Mouse (Mus musculus) lung, adult 2 months (tissue): ENCODE measurements around the gene Dnmt3l.

Experiments used
- CTCF ChIP-seq: fragments of 200-500 bp; IDR thresholded peaks from 2 replicates; pipeline ENCODE4 v1.5.1; 2011; ENCODE audit warnings: mild to moderate bottlenecking, low read length, control low read depth; ENCODE audit not compliant: insufficient read depth
- POLR2A ChIP-seq: fragments of 200-500 bp; IDR thresholded peaks from 2 replicates; pipeline ENCODE4 v1.6.1; 2011; ENCODE audit warnings: low read depth, mild to moderate bottlenecking, control low read depth, low read length, borderline replicate concordance; ENCODE audit errors: extremely low read depth

GRCm38 (mm10) chr10:78012661-78013495 is 28.9 kb upstream of the Dnmt3l start:
- TF ChIP-seq CTCF, result no peak
- no peak for TF ChIP-seq POLR2A
